Mouse (Mus musculus) frontal cortex, adult 2 months (tissue): ENCODE measurements around the gene Hprt. TPM values are rescaled to one million over a fixed set of nuclear protein-coding genes. Genes with fewer than 3 reads are reported as not detected.

Experiments used
- DNase-seq, 2 experiments: peaks; one replicate each; pipeline ENCODE4 v3.0.0; 2022; ENCODE audit warnings: low spot score in 1 of 2; ENCODE audit errors: extremely low spot score in 1 of 2
- polyA plus RNA-seq: library from polyadenylated mRNA; depleted of rRNA; stranded (reverse); fragments of >200 nt; gene quantifications from 2 replicates; pipeline ENCODE4 v1.2.3, GENCODE M21; 2012

Hprt gene
- polyA plus RNA-seq, 1 experiment: 167 TPM

DNA sequence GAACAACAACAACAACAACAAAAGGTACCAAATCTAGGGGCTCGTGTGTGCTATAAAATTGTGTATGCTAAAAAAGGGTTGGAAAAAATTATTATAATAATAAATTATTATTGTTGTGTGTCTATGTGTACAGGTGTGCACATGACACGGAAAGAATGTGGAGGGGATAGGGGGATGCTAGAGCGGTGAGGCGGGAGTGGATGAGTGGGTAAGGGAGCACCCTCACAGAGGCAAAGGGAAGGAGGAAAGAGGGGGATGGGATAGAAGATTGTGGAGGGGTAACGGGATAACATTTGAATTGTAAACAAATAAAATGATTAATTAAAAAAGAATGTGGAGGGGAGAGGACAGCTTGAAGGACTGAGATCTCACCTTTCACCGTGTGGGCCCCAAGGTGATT is 52.2 kb downstream of the Hprt start:
- DNase-seq: no peak

DNA sequence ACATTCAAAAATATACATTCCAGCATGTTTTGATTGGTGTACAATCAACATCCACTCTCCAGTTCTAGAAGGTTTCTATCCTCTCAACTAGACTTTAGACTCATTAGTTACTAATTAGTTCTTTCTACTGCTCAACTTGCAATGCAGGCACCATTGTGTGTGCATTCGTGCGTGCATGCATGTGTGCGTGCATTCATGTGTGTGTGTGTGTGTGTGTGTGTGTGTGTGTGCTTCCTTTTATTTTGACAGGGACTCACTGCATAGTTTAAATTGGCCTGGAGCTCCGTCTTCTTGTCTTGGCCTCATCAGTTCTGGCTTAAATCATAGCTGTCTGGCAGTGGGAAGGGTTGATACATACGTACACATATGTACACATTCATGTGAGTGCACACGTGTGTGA is 53.1 kb downstream of the Hprt start:
- no peak for DNase-seq

DNA sequence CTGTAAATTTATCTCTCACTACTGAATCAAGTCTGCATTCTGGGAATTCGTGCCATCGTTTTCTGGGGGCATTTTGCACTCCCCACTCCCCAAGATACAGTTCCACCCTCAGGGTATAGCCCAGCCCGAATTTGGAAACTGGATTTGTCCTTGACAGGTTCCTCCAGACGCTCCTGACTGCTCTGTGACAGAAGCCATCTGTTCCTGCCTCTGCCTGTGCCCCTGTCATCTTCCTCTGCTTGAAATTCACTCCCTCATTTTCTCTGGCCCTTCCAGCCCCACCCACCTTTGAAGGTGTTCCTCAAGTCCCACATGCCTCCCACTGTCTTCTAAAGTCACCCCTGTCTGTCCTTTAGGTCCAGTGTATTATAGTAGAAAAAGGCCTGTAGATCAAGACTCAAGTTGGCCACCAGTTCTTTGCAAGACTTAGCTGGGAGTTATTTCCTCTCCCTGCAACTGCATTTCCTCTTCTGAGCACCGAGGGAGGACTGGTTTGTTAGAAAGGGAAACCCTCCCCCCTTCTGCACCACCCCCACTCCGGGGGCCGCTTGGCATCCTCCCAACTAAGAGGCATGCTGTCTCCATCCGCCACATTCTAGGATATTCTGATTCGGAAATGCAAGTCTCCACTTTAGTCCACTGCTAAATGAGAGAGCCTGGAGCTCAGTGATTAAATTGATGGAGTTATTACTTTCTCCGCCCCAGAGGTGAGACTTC is 57.4 kb downstream of the Hprt start:
- DNase-seq: no peak

DNA sequence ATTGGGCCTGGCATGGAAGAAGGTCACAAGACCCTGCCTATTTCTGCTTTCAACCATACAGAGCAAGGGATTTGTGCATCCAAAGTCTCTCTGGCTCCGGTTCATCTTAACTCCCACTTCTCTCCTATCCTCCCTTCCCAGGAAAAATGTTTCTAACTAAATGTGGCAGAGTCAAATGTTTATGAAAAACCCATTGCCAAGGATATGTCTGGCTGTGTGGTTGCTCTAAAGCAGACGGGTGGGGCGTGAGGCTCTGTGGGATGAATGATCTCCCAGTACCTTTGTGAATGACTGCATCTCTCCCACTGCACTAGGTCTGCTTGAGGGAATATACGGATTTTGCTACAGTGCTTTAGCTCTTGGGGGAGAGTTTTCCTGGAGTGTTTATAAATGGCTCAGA is 58.1 kb downstream of the Hprt start:
- no peak for DNase-seq

DNA sequence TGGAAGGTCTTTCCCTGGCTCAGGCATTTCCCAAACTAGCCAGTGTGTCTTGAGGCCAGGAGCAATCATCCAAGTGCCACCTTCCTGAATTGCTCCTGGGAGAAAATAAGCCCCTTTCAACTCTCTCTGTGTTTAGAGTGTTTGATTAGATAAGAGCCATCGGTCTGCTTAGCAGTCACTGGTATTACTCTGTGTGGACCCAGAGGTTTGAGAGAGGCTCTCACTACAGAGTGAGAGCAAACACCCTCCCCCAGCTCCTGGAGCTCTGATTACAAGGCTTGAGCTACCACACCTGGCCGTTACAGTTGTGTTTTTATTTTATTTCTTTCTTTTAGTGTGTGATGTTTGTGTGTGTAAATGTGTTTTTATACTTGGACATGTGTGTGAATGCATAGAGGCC is 59.0 kb downstream of the Hprt start:
- DNase-seq: no peak

DNA sequence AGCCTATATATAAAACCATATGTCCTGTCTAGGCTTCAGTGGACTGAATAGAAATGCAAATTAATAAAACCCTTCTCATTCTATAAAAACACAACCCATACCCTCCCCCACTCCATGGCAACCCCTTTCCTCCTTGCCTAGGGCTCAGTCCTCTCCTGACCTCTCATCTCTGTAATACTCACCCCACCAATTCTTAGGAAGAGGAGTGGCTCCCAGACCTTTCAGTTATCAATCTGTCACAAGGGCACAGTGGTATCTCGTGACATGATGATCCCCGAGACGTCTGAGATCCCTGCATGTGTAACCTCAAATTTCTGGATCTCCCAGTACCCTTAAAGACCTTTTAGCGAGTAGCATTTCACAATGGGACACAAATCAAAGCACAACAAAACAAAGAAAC is 61.3 kb downstream of the Hprt start:
- DNase-seq: no peak

DNA sequence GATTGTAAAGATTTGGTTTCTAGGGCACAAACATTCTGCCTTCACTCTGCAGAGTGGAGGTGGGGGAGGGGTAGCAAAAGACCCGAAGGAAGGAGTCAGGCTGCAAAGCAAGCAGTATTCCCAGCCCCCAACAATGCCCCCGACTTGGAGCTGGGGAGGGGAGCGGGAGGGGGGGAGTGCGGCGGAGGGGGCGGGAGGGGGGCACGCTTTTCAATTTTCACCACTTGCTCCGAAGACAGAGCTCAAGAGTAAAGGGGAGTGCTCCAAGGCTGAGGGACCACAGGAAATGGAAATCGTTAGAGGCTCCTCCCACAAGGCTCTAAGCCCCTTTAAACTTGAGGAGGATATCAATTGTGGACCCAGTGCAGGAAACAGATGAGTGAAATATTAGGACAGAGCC is 62.4 kb downstream of the Hprt start:
- DNase-seq: no peak

DNA sequence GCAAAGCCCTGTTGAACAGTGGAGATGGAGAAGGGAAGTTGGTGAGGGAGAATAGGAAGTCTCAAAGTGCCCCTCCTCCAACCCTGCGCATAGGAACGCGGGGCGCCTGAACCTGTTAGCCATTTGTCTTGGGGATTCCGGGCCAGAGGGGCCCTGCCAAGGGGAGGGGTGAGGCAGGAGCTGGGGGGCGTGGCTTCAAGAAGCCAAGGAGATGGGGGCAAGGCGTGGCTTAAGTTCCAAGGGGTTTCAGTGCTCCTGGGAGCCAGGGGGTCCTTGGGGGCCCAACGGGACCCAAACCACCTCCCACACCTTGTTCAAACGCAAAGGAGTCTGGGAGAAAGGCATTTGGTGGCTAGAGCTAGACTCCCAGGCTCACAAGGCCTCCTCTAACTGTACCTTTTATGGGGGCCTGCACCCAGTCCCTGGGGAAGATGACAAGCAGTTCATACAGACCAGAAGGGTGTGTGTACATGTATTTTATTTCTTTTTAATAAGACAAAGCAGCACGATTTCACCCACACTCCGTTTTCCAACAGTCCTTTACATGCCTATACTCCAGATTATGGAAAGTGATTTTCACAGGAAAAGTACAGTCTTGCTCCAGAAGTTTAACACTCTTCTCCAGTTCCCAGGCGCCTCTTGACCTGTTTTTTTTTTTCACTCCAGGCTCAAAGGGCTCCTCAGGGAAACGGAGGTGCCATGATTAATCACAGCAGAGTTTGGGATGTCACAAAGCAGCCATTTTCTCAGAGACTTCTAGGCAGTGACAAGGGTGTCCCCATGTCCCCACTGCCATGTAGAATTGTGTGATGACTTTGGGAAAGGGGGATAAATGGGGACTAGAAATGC is 64.9 kb downstream of the Hprt start:
- DNase-seq: no peak

DNA sequence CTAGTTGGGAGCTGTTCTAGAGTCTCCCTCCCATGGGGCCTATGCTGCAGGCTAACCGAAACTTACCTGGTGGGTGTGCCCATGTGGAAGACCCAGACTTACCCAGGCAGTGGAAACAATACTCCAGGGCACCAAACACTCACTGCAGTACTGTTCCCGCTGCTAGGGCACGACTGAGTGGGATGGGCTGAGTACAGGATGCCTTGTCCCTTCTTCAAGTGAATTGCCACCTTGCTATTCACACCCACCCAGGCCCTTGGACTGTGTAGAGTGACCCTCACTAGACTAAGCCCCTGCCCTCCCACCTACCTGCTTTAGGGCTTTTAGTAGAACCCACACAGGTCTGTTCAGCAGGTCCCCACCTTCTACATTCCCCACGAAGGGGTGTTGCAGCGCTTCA is 65.9 kb downstream of the Hprt start:
- DNase-seq: no peak

DNA sequence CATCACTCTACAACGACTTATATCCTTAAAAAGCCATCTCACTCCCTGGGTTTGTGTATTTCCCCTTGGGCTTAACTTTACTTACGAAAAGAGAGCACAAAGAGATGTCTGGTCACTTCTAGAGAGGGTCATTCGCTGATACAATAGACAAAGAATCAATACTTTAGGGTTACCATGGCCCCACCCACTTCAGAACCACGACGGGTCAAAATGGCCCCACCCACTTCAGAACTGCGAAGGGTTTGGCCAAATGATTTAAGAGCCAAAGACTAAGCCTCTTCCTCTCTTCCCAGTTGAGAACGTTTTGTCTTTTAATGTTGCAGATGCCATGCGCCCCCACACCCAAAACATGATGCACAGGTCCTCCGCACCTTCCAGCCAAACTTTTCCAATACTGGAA is 67.8 kb downstream of the Hprt start:
- DNase-seq: no peak

DNA sequence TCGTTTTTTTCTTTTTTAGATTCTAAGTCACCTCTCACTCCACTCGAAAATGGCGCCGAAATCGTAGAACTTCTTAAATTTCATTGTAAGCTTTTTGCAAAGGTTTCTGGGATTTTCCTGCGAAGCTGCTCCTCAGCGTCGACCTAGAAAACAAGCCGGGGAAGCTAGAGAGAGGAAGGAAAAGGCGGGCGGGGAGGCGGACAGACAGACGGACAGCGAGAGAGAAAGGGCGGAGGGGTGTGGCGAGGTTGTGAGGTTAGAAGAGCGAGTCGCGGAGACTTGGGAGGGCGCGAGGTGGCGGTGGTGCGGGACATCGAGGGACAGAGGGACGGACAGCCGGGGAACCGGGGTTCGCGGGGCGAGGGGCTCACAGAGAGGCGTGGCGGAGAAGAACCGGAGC is 68.7 kb downstream of the Hprt start:
- no peak for DNase-seq

DNA sequence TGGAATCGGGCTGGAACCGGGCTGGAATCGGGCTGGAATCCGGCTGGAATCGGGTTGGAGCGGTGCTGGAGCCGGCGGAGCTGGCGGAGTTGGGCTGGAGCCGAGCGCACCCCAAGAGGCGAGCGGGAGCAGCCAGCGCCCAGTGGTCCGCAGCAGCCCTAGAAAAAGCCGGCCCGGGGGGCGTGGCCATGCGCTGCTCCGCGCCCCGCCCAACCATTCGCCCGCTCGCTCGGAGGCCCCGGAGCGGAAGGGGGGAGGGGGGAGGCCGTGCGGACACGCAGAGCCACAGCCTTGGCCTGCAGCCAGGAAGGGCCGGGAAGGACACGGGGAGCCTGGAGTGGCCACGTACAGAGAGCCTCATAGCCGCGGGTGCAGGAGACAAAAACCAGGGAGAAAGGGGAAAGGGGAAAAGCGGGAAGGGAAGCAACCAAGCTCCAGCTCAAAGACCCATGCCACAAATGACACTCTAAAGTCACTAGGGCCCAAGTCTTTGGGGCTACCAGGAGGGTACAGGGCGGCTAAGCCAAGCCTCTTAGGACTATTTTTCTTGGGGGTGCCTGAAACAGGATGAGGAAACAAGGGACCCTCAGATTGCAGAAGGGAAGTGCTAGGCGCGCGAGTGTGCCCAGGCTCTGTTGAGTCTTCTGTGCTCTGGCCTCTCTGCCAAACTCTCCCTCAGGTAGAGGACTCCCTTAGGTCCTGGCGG is 69.3 kb downstream of the Hprt start:
- peak; percentile 4 to 31 for DNase-seq

DNA sequence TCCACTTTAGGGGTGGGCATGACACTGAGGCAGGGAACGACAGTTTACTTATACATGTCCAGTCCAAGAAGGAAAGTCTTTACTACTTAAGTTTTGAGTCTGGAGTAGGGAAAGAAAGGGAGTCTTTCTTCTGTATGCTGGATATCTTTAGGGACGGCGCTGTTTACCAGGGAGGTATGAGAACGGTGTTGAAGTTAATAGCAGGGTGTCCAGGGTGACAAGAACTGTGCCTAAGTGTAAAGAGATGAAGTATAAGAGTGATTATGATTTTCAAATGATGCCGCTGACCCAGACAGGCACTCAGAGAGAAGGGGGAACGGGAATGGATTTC is 69.8 kb downstream of the Hprt start:
- DNase-seq: no peak

DNA sequence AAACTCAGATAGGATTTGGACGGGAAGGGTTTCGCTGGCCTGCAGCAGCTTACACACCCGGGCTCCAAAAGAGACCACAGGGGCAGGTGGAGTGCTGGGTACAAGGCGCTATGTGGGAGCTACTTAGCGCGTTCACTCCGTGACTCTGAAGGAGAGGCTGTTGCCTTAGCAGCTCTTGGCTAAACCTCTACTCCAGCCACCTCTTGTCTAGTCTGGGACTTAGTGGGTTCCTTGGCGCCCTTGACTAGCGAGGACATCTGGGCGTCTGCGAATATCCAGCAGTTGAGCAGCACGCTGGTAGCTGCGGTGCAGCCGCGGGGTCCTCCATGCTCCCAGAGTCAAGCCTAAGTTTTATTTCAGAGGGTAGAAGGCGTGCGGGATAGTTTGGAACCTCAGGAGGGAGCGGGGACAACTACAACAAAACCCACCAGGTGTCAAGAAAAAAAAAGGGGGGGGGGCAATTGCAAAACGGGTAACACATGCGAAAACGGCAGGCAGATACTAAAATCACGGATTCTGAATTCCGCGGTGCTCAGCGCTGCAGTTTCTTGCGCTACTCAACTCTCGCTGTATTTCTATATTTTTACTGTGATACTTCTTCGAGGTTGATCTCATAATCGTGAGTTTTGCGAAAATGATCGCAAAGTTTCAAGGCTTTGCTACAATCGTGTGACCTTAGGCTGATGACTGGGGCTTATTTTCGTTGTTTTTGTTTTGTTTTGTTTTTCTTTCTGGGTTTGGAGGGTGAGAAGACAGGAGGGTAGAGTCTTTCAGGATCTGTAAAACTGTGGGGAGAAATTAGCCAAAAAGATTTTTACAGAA is 70.7 kb downstream of the Hprt start:
- no peak for DNase-seq

DNA sequence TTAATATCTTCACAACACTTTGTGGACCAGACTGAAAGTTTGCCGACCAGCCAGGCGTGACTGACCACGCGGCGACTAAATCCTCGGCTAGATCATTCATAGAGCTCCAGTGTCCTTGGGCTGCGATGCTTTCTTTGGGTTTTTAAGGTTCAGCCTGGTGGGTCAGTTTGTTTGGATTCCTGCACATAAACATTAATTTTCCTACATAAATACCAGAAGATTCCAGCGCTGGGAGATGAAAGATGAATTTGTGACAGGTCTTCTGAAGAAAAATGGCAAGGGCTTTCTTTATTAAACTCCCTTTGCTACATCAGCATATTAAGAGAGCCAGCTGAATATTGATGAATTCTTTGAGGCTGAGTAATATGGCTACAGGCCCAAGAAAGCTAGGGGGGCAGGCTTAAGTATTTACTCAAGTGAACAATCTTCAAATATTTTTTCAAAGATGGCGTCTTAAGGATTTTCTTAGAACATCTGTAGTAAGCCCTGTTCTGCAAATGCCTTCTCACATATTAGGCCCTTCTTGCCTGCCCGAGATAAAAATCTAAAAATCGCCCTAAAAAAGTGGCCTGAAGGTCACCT is 71.6 kb downstream of the Hprt start:
- DNase-seq: no peak

DNA sequence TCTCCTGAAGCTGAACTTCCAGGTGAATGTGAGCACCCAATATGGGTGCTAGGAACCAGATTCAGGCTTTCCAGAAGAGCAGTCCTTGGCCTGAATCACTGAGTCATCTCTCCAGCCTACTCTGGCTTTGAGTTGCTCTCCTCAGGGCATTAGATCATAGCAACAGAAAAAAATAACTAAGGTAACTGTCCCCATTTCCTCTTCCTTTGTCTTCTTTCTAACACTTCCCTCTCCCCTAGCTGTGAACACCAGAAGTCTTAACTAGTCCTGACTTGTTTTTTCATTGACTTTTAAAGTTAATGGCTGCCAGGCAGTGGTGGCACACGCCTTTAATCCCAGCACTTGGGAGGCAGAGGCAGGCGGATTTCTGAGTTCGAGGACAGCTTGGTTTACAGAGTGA is 76.5 kb downstream of the Hprt start:
- no peak for DNase-seq
